Mouse (Mus musculus): ENCODE results near the gene Ankrd23.

DNA sequence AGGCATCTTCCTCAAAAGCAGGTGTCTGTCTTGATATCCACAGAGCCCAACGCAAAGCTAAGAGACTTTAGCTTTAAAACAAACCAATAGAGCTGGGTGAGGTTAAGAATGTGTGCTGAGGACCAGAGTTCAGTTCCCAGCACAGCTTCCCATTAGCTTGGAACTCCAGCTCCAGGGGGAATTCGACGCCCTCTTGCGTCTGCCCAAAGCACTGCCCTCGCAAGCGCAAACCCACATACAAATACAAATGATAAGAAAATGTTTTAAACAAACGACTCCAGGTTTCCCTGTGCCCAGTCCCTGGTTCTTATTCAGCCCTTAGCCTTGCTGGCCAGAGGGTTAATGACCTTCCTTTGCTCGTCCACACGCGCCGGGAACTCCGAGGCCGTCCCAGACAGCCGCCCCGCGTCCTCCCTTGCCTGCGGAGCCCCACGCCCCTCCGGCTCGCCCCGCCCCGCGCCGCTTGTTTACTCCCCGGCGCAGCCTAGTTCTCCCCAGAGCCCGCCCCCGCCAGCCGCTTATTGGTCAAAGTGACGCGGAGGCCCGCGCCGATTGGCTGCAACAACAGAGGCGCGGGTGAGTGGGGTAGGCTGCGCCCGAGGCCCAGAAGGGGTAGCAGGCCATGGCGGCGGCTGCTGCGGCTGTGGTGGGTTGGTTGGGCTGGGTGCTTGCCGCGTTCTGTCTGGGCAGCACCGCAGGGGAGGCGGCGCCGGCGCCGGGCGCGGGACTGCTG is 25.2 kb downstream of the Ankrd23 start, which contains the start of gene Cnnm3:
- no peak for TF ChIP-seq FLI1 (IDR thresholded peaks at IDR 0.05; ENCODE audit: low read length)
- no peak for TF ChIP-seq GATA1 (IDR thresholded peaks at IDR 0.05; ENCODE audit: borderline replicate concordance, low read length)
